Mouse (Mus musculus) lung, postnatal 0 days (tissue): ENCODE measurements around the gene Fcrl6.

Source experiments
- CTCF ChIP-seq: IDR thresholded peaks from 2 replicates; pipeline ENCODE4 v1.5.1; 2016; ENCODE audit warnings: antibody characterized with exemption, mild to moderate bottlenecking
- EP300 ChIP-seq: IDR thresholded peaks from 2 replicates; pipeline ENCODE4 v1.6.1; 2016; ENCODE audit warnings: antibody characterized with exemption, mild to moderate bottlenecking, control low read depth

DNA sequence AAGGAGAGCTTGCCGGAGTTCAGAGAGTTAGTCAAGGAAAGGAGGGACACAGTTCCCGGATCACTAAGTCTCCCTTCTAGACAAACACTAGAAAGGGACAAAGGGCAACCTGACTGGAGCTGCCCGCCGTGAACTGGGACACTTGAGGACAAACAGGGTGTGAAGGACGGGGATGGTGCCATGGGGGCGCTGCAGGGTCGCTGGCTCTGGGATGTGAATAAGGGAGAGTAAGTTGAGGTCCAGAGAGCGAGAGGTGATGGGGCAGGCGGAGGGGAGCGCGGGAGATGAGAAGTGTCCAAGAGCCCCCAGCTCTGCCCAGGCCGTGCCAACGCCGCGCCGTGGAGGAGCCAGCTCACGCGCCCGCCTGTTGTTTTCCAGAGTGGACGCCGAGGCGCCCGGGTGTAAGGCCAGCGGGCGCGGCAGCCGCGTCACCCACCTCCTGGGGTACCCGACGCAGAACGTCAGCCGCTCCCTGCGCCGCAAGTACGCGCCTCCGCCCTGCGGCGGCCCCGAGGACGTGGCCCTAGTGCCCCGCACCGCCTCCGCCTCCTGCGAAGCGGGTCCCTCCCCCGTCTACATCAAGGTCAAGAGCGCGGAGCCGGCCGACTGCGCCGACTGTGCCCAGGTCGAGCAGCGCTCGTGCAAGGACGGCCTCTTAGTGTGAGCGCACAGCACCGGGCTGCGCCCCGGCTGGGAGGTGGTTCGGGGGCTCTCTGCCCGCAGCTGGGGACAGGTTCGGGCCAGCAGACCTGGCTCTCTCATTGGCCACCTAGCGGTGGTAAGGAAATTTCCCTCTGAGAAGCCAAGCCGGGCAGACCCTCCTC is 39.5 kb downstream of the Fcrl6 start:
- TF ChIP-seq CTCF: peak; percentile 78
- TF ChIP-seq EP300: no peak
